Mouse (Mus musculus): ENCODE data around the gene Gm20696.

DNA sequence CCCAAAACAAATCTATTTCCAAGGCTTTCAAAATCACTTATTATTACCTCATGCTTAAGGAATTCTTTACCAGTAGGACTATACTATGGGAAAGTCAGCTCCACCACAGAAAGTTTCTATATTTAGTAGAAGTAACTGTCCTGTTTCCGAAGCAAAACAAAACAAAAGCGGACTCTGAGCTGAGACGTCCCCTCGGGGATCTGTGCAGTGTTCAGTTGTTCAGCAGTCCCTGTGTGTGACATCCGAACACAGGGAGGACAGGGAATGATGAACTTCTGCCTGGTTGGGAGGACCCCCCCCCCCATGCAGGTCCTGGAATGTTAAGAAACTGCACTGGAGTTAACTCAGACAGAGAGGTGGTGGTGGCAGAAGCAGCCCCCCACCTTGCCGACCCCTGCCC lies 154.7 kb downstream of the Gm20696 start:
- TF ChIP-seq EP300 (optimal IDR thresholded peaks at IDR 0.05) (no peak), CTCF (IDR thresholded peaks at IDR 0.05; ENCODE audit: low read depth) (no peak)
